Mouse (Mus musculus) heart, adult 18-20 months (tissue): Measurements from ENCODE around the gene Fancf. TPM values are rescaled to one million over a fixed set of nuclear protein-coding genes. Genes with fewer than 3 reads are reported as not detected.

ENCODE experiments used
- DNase-seq, 2 experiments: peaks; one replicate each; pipeline ENCODE4 v3.0.0; 2021 to 2022; ENCODE audit warnings: mixed read lengths in 1 of 2
- long read RNA-seq, 2 experiments: library from polyadenylated mRNA; stranded (forward); transcript quantifications; one replicate each; pipeline ENCODE4 v2.0.0; 2021
- total RNA-seq, 2 experiments: library from RNA; stranded (reverse); gene quantifications; 2 replicates each; pipeline ENCODE4 v1.2.3; 2021

Fancf gene
- 1 to 10 TPM; 1.3 to 1.5 TPM for total RNA-seq
- long read RNA-seq, experiment 1, partial matches to known transcripts: 0 of 4 reads
- long read RNA-seq, experiment 1, other reads (novel, unspliced or antisense): 0 of 4 reads
- long read RNA-seq, experiment 2, partial matches to known transcripts: 0 of 1 reads
- long read RNA-seq, experiment 2, other reads (novel, unspliced or antisense): 0 of 1 reads

DNA sequence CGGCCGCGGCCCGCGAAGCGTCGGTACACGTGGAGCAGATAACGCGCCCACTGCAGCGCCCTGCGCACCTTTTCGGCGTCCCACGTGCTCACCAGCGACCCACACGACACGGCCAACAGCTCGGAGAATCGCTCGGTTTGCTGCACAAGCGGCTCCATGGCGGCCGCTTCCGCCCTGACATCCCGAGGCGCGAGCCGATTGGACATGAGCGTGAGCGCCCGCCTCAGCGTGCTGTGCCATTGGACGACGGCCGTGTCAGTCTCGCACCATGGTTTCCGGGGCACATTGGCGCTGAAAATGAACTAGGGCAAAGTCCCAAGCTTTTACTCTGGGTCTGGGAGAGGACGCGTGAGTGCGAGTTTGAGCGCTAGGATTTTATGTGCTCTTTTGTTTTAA is at the start of gene Fancf:
Fancf (minus strand) TSS at position 171 of the 396 bp plus-strand sequence.
- DNase-seq: peak; percentile 98 to 99

DNA sequence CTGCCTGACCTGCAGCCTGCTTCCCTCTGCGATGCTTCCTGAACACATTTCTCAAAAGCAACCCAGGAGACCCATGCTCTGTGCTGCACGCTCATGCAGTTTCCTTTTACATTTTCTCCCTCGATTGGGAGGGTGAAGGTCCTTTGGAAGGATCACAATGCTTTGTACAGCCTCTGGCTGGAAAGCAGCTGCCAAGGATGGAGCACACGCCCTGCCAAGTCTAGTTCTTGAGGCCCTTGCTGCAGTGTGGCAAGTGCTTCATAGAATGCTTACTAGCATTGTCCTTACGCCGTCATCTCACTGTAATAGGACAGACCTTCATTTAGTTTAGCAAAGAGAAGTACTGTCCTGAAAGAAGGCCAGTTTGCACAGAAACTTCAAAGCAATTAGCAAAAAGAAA is 37.0 kb upstream of the Fancf start:
- no peak for DNase-seq

DNA sequence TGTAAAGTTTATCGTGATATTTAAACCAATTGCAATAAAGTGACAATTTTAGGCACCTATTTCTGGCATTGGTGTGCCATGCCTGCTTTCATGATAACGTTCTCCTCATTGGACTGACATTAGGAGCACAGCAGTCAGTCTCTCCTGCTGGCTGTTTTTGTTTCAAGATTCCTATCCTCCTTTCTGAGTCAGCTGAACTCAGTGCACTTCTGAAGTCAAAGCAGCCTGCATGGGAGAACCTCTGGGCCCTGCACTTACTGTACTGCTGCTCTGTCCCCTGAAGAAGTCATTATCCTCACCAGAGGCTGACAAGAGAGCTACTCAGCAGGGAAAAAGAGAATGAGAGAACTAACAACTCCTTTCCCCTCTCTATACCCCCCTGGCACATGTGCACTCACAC is 32.9 kb upstream of the Fancf start:
- no peak for DNase-seq

DNA sequence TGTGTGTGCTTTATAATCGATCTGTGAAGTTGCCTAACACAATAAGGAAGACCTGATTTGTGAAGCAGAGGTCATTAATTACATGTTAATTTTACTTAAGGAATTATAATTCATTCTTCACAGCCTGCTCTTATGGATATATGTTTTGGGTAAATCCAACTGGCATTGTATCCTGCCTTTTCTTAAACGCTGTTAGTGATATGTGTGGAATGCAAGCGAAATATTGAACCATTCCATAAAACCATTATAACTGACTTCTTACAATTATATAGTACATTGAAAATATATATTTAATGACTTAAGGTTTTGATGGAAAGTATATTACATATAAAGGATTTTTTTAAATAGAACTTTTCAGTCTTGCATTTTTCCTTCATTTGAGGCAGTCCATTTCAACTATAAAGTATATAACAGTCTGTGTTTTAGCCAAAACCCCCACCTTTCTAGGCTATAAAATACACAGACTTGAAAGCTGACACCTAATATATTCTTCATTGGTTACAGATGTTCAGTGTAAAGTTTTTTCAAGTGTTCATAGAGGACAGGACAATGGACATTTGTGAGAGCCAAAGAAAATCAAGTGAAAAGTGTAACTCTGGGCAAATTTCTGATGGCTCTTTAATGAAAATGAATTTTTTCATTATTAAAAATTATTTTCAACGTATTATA is 32.2 kb upstream of the Fancf start:
- DNase-seq: no peak

DNA sequence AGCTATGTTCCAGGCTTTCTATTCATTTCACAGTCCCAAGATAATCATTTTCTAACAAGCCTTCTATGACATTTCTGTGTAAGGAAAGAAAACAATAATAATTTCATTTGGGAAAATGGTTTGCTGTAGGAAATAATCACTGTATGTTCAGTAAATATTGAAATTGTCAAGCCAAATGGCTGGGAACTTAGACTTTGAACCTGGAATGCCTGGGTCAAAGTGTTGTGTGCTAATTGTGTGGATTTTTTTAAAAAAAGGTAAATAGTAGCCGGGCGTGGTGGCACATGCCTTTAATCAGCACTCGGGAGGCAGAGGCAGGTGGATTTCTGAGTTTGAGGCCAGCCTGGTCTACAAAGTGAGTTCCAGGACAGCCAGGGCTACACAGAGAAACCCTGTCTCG is 30.9 kb upstream of the Fancf start:
- no peak for DNase-seq

DNA sequence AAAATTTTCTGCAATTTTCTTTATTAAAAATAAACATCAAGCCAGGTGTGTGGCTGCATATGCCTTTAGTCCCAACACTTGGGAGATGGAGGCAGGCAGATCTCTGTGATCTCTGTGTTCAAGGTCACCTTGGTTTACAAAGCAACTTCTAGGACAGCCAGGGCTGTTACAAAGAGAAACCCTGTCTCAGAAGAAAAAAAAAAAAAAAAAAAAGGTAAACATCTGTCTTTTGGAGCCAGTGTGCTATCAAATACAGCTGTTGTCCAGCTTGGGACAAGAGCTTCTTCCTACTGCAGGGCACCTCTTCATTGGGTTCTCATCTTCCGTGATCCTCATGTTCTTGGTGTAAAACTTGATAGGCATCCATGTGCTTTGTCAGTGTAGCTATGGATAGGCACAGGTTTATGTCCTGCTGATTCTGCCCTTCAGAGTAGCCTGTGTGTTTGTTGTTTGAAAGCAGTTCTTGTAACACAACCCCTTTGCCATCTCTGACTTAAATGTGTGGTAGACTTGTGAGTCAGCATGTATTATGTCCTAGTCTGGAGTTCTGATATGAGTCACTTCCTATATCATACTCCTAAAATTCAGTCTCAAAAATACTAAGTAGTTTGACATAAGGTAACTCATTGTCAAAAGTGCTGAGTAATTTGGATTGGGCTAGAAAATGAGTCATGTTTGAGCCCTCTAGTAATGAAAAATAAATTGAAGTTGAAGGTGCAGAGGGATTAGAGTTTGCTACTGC is 30.3 kb upstream of the Fancf start:
- no peak for DNase-seq

DNA sequence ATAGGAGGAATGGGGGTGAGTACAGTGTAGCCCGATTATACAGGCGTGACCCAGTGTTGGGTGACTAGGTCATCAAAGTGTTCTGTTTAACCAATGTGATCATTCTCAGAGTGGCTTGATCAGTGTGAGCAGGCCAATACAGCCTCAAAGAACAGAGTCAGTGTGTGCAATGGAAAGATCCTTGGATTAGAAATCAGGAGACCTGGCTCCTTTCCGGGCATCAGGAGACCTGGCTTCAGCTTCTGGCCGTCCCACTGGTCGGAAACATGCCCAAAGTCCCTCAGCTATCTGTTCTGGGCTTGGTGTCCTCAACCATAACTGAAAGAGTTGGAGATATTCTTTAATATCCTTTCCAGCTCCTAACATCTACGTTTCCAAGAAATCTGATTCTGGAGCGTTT is 27.5 kb upstream of the Fancf start:
- DNase-seq: no peak

DNA sequence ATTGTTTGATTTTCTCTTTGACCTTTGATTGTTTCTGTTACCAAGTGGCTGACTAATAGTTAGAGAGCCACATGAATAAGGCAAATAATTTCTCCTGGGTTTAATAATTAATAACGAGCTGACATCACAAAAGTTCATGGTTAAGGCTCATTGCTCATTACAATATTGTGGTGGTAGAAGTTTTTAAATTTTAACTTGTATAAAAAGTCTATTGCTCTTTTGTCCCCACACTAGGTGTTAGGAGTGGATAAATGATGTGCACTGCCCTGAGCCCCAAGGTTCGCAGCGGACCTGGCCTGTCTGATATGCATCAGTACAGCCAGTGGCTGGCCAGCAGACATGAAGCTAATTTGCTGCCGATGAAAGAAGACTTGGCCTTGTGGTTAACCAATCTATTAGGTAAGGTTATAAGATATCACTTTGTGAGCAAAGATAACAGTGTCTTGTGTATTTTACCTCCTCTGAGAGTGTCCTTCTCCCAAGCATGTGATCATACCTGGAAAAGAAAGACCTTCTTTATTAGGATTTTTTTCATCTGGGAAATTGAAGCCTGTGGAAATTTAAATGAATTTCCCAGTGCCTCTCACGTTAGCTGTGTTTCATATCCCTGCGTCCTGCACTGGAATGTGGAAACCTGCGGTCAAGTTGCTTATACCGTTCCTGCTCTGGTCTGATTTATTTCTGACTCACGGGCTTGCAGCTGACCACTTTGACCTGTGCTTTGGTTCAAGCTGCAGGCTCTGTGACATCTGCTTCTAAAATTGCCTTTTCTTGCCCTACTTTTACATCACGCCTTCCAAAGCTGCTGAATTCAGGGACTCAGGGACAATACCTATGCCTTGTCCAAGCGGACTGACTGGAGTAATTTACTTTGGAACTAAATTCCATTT is 25.9 kb upstream of the Fancf start:
- DNase-seq: no peak

DNA sequence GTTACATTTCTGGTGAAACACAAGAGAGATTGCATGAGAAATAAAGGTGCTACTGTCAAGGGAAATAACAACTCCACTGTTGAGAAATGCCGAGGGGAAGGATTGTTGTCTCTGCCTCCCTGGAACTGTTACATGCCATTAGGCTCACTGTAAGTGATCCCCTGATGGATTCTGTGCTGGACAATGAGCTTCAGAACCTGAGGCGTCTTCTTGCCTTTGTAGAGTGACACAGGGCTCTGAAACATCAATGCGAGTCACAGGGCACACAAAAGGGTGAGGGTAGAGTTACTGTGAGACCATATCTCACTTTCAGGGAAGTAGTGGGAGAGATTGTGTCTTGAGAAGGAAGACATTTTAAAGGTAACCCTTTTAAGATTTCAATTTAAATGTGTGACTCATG is 23.3 kb upstream of the Fancf start:
- DNase-seq: no peak

DNA sequence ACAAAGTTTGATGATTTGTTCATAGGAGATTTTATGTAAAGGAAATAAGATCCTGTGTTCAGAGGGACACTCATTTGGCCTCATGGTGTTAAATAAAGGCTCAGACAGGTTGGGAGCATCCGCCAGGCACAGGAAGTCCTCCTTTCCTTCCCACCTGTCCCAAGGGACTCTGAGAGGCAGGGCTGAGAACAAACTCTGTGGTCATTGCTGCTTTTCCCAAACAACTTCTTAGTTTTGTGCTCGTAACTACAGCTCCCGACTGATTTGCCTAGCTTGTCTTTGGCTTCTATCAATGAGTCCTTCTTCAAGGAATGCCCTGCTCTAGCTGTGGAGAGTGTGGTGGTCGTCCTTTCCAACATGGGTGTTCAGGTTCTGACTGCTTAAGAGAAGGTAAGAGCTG is 18.1 kb upstream of the Fancf start:
- peak; percentile 10 to 44 for DNase-seq

DNA sequence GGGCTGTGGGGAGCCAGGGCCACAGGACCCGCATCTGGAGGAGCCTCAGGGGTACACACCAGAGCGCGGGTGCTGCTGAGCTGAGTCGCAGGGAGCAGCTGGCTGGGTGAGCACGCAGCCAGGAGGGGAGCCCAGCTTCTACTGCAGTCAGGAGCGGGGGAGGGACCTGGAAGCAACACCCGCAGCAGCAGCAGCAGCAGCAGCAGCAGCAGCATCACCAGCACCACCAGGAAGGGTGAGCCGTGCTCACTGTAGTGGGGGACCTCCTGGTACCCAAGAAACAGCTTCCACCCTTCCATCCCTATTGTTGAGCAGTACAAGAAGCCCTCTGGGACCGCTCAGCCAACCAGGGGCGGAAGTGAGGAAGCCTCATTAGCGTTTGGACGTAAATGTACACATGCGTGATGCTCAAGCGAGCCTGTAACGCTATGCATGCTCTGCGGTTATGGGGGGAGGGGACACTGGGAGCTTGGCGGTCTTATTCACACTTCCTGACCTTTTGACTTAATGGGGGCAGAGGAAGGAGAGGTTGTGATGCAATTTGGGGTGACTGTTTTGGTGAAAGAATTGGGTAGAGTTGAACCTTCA is 17.2 kb upstream of the Fancf start:
- peak; percentile 32 to 41 for DNase-seq

DNA sequence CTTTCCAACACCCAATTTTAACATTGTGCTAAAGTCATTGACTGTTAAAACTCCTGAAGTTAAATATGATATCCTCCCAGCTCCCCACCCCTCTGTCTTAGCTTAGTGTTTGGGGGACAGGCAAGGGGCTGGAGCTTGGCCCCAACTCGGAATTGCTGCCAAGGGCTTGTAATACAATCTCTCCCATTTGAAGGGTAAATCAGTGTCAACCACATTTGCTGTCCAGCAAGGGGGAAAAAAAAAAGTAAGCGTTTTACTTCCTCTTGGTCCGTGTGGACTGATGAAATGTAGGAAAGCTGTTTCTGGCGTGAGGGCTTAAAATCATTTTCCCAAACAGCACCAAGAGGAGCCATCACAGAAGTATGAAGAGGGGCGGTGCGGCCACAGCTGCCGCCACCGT is 16.7 kb upstream of the Fancf start:
- peak in 1 of 2 experiments; percentile 35 for DNase-seq

DNA sequence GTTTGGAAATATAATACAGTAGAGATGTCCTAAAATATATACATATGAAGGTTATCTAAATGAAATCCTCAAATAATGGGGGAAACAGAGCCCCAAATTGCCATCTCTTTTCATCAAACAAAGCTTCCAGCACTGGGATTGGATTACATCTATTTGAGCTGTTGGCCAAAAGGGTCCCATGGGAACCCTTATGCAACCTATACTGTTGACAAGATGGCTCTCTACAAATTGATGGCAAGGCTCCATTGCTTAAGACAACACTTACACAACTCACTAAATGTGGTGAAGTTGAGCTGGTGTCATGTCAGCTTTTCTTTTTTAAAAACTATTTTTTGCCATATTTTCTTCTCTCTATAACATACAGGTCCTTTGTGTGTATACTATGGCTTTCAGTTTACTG is 14.2 kb upstream of the Fancf start:
- DNase-seq: no peak

DNA sequence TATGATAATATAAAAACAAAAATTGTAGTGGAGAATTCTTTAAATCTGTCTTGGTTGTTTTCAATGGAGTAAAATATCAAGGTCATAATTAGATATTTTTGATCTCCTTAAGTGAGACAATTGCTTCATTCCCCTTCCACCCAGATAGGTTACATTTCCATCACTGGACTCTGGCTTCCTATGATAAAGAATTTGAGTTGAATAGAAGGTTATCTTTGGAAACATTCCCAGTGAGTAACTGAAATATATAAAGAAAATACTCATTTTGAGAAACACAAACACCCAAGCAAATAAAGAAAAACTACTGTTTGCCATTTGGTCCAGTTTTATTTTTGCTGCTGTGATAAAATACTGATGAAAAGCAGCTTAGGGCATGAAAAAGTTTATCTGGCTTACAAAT is 10.5 kb upstream of the Fancf start:
- DNase-seq: no peak

DNA sequence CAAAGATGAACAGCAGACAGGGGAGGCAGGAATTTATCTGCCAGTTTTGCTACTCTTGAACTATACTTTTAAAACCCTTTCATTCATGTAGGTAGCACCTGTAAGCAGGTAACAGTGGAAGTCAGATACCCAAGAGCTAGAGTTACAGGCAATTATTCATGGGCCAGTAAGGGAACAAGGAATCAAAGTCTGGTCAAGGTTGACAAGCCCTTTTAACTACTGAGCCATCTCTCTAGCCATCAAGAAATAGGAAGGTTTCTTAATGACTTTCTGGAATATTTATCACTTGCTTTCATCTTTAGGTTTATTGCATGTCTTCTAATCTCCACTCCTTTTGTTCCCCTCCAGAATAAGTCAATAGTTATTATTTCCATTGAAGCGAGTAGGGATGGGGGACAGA is 10.0 kb upstream of the Fancf start:
- DNase-seq: no peak

DNA sequence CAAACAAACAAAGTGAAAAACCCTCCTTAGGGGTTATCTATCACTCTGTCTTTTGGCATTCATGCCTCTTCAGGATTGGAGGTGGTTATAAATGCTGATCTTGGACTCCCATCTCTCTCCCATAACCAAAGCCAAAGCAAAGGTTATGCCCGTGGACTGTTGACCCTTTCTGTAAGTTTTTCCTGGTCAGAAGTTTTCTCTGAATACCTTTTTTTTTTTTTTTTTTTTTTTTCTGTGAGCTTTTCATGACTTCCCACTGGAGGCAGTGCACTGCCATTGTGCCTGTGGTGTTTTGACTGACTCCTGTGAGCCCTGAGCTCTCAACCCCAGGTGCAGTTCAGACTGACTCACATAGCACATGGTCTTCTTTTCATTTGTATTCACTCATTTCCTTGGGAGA is 5.9 kb upstream of the Fancf start:
- no peak for DNase-seq

DNA sequence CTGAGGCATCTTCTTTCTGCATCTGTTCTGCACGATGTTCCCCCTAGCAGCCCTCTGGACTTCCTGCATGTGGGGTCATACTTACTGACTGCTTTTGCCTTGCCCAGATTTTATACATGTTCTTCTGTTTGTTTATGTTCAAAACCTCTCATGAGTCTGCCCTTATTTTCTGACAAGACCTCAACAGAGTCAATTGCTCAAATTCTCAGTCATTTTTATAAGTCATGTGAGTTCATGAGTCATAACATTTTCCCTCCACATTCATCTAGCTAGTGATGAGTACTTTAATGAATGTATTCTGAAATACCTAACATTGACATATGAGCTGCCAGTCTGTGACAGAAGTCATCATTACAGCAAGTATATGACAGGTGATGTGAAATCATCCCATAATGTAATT is 3.3 kb upstream of the Fancf start:
- no peak for DNase-seq

DNA sequence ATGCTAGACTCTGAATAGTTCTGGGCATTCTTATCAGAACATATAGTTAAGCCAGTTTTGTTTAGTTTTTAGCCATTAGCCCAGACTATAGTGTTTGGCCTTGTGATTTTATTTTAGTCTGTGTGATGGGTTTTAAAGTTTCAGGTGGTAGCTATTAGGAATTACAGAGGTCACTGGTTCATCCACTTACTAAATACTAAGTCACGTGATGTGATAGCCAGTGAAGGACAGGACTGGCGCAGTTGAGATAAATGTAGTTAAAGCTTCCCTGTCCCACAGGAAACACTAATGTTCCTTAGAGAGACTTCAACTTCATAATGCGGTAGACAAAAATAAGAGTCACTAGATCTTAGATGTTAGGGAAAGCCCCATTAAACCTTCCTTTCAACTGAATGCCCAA is 775 bp upstream of the Fancf start:
- DNase-seq: no peak

DNA sequence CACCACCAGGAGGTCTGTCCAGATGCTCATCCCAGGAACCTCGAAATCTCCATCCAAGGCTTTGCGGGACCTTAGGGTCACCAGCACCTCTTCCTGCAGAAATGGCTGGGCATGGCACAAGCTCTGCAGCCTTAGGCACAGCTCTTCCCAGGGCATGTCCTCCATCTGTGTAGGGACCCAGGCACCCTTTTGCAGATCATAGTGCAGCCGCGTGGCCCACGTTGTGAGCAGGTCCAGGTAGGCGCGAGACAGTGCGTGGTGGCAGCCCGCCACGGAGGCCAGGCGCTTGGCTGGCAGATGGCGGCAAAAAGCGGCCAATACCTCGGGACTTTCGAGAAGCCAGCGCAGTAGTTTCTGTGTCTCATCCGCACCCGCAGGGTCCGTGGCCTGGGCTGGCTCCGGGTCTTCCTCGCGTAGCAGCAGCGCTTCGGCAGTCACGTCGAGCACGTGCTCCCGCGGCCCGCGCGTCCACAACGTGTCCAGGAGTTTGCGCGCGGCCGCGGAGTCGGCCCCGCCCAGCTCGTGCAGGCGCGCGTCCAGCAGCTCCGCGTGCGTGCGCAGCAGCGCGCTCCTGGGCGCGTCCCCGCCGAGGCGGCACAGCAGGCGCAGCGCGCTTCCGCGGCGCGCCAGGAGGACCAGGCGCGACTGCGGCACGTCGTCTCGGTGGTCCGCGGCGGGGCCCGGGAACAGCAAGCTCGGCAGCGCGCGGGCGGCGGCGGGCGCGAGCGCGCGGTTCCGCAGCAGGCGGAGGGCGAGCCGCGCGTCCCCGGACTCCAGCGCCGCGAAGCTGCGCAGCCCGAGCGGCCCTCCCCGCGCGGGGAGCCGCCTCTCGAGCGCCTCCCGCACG is 594 bp downstream of the Fancf start, which contains the start of gene Gas2:
Gas2 (plus strand) TSS at position 766 of the 847 bp plus-strand sequence.
- DNase-seq: peak; percentile 91

DNA sequence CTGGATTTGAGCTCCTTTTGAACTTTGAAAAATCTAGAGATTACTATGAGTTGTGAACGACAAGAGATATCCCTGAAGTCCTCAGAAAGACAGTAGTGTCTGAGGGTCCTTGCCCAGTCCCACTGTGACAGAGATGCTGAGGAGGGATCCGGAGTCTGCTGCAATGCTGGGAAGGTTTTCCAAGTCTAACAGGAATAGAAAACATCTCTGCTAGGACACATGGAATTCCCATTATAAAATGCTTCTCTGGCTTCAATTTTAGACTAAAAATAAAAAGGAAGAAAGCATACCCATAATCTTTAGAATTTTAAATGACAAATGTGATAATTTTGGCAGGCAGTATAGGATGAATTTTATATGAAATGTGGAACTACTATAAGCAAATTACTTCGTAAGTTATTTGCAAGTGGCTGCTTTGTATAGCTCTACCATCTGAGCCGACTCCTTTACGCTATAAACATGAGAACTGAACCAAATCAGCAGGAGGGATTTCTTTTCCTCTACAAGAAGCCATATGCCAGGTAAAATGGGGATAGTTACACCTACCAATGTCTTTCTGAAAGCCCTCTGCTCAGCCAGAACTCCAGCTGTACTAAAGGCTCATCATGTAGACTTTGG is 10.1 kb downstream of the Fancf start:
- DNase-seq: no peak

DNA sequence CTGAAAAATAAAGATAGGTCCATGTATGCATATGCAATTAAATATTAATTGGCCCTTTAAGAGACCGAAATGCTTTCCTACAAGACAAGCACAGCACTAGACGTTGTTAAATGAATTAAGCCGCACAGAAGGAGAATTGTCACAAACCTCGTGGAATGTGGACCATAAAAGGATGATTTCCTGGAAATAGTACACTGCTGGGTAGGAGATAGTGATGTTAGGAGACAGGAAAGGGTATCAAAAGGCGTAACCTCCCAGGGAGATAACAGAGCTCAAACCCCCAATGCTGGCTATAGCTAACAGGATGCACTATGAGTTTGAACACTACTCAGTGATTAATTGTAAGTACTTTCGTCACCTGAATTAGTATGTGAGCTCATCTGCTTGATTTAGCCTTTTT is 11.2 kb downstream of the Fancf start:
- no peak for DNase-seq
